Mouse (Mus musculus) liver, embryonic 13.5 days (tissue): Measurements from ENCODE around the gene Ddhd1. TPM values are rescaled to one million over a fixed set of nuclear protein-coding genes. Genes with fewer than 3 reads are reported as not detected.

ENCODE experiments used
- ATAC-seq: fragments of 200-750 bp; cut with Nextera tagmentation; 2 replicates; pipeline ENCODE4 v1.8.0; 2017; ENCODE audit warnings: low read depth, mild to moderate bottlenecking, moderate number of reproducible peaks, moderate library complexity
- DNase-seq: peaks from one replicate; pipeline ENCODE4 v3.0.0; 2022
- H3K27ac ChIP-seq: fragments of 300-500 bp; sonication (generic); 2 replicates; pipeline ENCODE4 v1.5.1; 2015; ENCODE audit warnings: moderate library complexity, mild to moderate bottlenecking, inconsistent platforms
- H3K27me3 ChIP-seq: fragments of 300-500 bp; sonication (generic); 2 replicates; pipeline ENCODE4 v1.6.1; 2015; ENCODE audit warnings: mild to moderate bottlenecking, inconsistent platforms
- H3K36me3 ChIP-seq: fragments of 300-500 bp; sonication (generic); 2 replicates; pipeline ENCODE4 v1.6.1; 2015; ENCODE audit warnings: mild to moderate bottlenecking, inconsistent platforms
- H3K4me1 ChIP-seq: fragments of 300-500 bp; sonication (generic); replicated peaks from 2 replicates; pipeline ENCODE4 v1.6.1; 2015; ENCODE audit warnings: inconsistent platforms
- H3K4me2 ChIP-seq: fragments of 300-500 bp; sonication (generic); 2 replicates; pipeline ENCODE4 v1.6.1; 2015; ENCODE audit warnings: inconsistent platforms, mild to moderate bottlenecking, moderate library complexity
- H3K4me3 ChIP-seq: fragments of 300-500 bp; sonication (generic); replicated peaks from 2 replicates; pipeline ENCODE4 v1.5.1; 2015; ENCODE audit warnings: mild to moderate bottlenecking, inconsistent platforms
- H3K9ac ChIP-seq: fragments of 300-500 bp; sonication (generic); 2 replicates; pipeline ENCODE4 v1.6.1; 2015; ENCODE audit warnings: mild to moderate bottlenecking, inconsistent platforms
- H3K9me3 ChIP-seq: fragments of 300-500 bp; sonication (generic); replicated peaks from 2 replicates; pipeline ENCODE4 v1.6.1; 2016; ENCODE audit warnings: inconsistent platforms
- WGBS: fragments of 180-500 bp; shearing (Covaris S2); methylation state at CpG from one replicate; pipeline ENCODE4 v1.1.7; 2015; ENCODE audit not compliant: insufficient replicate concordance; 5-methylcytosine and 5-hydroxymethylcytosine counted together
- polyA plus RNA-seq: library from polyadenylated mRNA; unstranded; fragments of >200 nt; fragmentation: Nextera tagmentation; extraction: Ambion mirVana; gene quantifications from 2 replicates; pipeline ENCODE4 v1.2.1, GENCODE M21; 2015

Ddhd1 gene
- polyA plus RNA-seq, 1 experiment from 2014 or later = 6.6 TPM

GRCm38 (mm10) chr14:45566066-45566937, 91.6 kb downstream of the Ddhd1 start:
- DNase-seq = peak; percentile 63
- H3K27me3 ChIP-seq = no peaks in the 10 kb centered on the region
- H3K4me2 ChIP-seq = peak overlapping the region; percentile 57
- ATAC-seq = 0 out of 2 replicates have a peak, but pooled peaks have one; percentile 20
- no peak overlapping the region for H3K9ac ChIP-seq
- H3K4me3 ChIP-seq = peak overlapping the region; percentile 36
- no peaks in the 10 kb centered on the region for H3K9me3 ChIP-seq
- H3K27ac ChIP-seq = no peak overlapping the region
- WGBS = 18% methylated on average over 33 of the region's 33 CpGs
- no peaks in the 10 kb centered on the region for H3K36me3 ChIP-seq
- H3K4me1 ChIP-seq = no peaks in the 10 kb centered on the region; the same call in 1 of the 2 replicates

GRCm38 (mm10) chr14:45565216-45566065, 92.5 kb downstream of the Ddhd1 start:
- no peak for DNase-seq
- Histone ChIP-seq H3K36me3 (no peaks in the 10 kb centered on the region), H3K27me3 (no peaks in the 10 kb centered on the region), H3K9me3 (no peaks in the 10 kb centered on the region), H3K4me3 (no peak overlapping the region), H3K27ac (no peak overlapping the region), H3K4me2 (peak overlapping the region; percentile 57), H3K4me1 (no peaks in the 10 kb centered on the region; the same call in 1 of the 2 replicates), H3K9ac (no peak overlapping the region)
- 23% methylated on average over 20 of the region's 20 CpGs for WGBS
- no peak for ATAC-seq

- no peak overlapping the region for H3K9ac ChIP-seq
- H3K27ac ChIP-seq = no peak overlapping the region
- H3K4me1 ChIP-seq = no peaks in the 10 kb centered on the region; the same call in 1 of the 2 replicates
- 65% methylated on average over 1 of the region's 1 CpGs for WGBS
- DNase-seq (no peak), ATAC-seq (no peak)
- H3K9me3 ChIP-seq = no peaks in the 10 kb centered on the region
- no peaks in the 10 kb centered on the region for H3K36me3 ChIP-seq
- no peak overlapping the region for H3K4me3 ChIP-seq
- no peaks in the 10 kb centered on the region for H3K27me3 ChIP-seq
- no peak overlapping the region for H3K4me2 ChIP-seq
These were observed 94.4 kb downstream of the Ddhd1 start for GRCm38 (mm10) chr14:45563577-45563976.

GRCm38 (mm10) chr14:45561681-45562080, 96.3 kb downstream of the Ddhd1 start:
- Histone ChIP-seq H3K4me3 (no peak overlapping the region), H3K9me3 (no peaks in the 10 kb centered on the region), H3K36me3 (no peaks in the 10 kb centered on the region), H3K4me2 (no peak overlapping the region), H3K9ac (no peak overlapping the region), H3K27me3 (no peaks in the 10 kb centered on the region), H3K4me1 (no peaks in the 10 kb centered on the region; the same call in 1 of the 2 replicates), H3K27ac (no peak overlapping the region)
- DNase-seq (no peak), ATAC-seq (no peak)
- 66% methylated on average over 6 of the region's 6 CpGs for WGBS

- Histone ChIP-seq H3K27me3 (no peaks in the 10 kb centered on the region), H3K9ac (no peak overlapping the region), H3K4me2 (no peak overlapping the region), H3K4me3 (no peak overlapping the region), H3K4me1 (no peaks in the 10 kb centered on the region), H3K36me3 (no peaks in the 10 kb centered on the region), H3K27ac (no peak overlapping the region), H3K9me3 (no peaks in the 10 kb centered on the region)
- ATAC-seq = no peak
- no peak for DNase-seq
- 76% methylated on average over 1 of the region's 1 CpGs for WGBS
These were observed 98.9 kb downstream of the Ddhd1 start for GRCm38 (mm10) chr14:45559018-45559417.

- DNase-seq = no peak
These were observed 103.6 kb downstream of the Ddhd1 start for GRCm38 (mm10) chr14:45554336-45554735.

DNA sequence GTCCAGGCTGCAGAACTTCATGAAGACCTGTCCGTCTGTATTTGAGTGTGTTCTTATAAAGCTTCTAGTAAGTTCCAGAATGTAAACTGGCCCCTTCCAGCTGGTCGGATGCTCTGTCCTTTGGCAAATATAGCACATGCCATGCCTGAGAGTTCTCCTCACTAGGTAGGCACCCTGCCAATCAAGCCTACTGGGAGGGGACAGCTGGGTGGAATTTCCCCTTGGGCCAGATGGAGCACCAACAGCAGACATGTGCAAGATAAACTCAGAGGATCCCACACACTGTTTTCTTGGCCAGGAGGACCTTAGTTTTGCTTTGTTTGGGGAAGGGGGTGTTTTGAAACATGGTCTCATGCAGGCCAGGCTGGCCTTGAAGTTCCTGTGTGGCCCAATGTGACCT, 104.1 kb downstream of the Ddhd1 start:
- 55% methylated on average over 2 of the region's 2 CpGs for WGBS
- no peak overlapping the region for H3K27ac ChIP-seq

More at GRCm38 (mm10) chr14:45554336-45554735, 103.6 kb downstream of the Ddhd1 start:
- peaks cover 7% of the 10 kb centered on the region; the same call in 1 of the 2 replicates for H3K27me3 ChIP-seq
- H3K4me2 ChIP-seq = no peak overlapping the region
- no peaks in the 10 kb centered on the region for H3K36me3 ChIP-seq
- no peak overlapping the region for H3K9ac ChIP-seq
- no peak for ATAC-seq
- 68% methylated on average over 6 of the region's 6 CpGs for WGBS
- H3K27ac ChIP-seq = no peak overlapping the region
- H3K9me3 ChIP-seq = no peaks in the 10 kb centered on the region
- peaks cover 5% of the 10 kb centered on the region for H3K4me1 ChIP-seq
- no peak overlapping the region for H3K4me3 ChIP-seq

DNA sequence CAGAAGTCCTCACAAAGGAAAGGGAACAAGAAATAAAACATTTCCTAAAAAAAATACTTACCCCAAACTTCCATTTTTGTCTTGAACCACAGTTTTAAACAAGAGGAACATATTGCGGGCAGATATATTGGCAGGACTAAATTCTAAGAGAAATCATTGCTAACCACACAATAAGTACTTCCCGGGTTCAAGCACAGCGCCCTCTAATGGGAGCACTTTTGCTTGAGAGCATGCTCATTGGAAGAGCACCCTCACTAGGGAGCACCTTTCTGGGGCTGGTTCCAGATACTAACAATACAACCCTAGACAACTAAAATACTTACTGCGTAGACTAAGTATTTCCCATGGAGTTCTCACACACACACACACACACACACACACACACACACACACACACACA, 105.5 kb downstream of the Ddhd1 start:
- no peak for ATAC-seq
- no peak overlapping the region for H3K9ac ChIP-seq
- DNase-seq = no peak
- H3K4me1 ChIP-seq = peaks cover 5% of the 10 kb centered on the region
- 61% methylated on average over 4 of the region's 4 CpGs for WGBS
- H3K27ac ChIP-seq = no peak overlapping the region
- no peak overlapping the region for H3K4me2 ChIP-seq
- peaks cover 7% of the 10 kb centered on the region; the same call in 1 of the 2 replicates for H3K27me3 ChIP-seq
- H3K36me3 ChIP-seq = no peaks in the 10 kb centered on the region
- no peak overlapping the region for H3K4me3 ChIP-seq
- H3K9me3 ChIP-seq = no peaks in the 10 kb centered on the region

More for the DNA sequence above, 104.1 kb downstream of the Ddhd1 start:
- no peak overlapping the region for H3K4me2 ChIP-seq
- no peak overlapping the region for H3K4me3 ChIP-seq
- H3K9me3 ChIP-seq = no peaks in the 10 kb centered on the region
- no peak overlapping the region for H3K9ac ChIP-seq
- ATAC-seq = no peak
- no peak for DNase-seq
- peaks cover 7% of the 10 kb centered on the region; the same call in 1 of the 2 replicates for H3K27me3 ChIP-seq
- H3K36me3 ChIP-seq = no peaks in the 10 kb centered on the region
- H3K4me1 ChIP-seq = peaks cover 5% of the 10 kb centered on the region

DNA sequence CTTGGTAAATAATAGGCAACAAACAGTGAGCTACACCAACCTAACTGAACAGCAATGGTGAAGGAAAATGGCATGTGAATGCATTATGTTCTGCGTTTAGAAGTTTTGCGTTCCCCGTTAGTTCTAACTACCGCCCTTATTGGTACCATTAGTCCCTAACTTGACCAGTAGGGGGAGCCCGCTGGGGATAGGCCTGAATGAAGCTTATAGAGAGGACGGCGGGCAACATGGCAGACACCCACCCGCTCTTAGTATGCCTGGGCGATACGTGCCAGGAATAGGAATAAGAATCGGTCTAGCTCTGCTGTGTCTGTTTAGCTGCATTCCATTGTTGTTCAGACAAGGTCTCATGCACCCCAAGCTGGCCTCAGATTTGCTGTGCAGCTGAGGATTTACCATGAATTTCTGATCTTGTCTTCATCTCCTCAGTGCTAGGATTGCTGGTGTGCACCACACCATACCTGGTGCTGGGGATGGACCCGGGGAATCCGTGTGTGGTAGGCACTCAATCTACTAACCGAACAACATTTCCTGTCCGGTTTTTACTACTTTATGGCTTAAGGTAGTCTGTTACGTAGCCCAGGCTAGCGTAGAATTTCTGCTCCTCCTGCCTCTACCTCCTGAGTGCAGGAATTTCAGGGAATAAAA, 106.7 kb downstream of the Ddhd1 start:
- DNase-seq = peak; percentile 29
- Histone ChIP-seq H3K27ac (no peak overlapping the region), H3K9me3 (no peaks in the 10 kb centered on the region), H3K4me3 (no peak overlapping the region), H3K27me3 (peaks cover 7% of the 10 kb centered on the region; the same call in 1 of the 2 replicates), H3K36me3 (no peaks in the 10 kb centered on the region), H3K9ac (no peak overlapping the region), H3K4me1 (peaks cover 5% of the 10 kb centered on the region), H3K4me2 (0 out of 2 replicates have a peak overlapping the region, but pooled peaks have one; percentile 14)
- no peak for ATAC-seq
- WGBS = 41% methylated on average over 17 of the region's 17 CpGs

DNA sequence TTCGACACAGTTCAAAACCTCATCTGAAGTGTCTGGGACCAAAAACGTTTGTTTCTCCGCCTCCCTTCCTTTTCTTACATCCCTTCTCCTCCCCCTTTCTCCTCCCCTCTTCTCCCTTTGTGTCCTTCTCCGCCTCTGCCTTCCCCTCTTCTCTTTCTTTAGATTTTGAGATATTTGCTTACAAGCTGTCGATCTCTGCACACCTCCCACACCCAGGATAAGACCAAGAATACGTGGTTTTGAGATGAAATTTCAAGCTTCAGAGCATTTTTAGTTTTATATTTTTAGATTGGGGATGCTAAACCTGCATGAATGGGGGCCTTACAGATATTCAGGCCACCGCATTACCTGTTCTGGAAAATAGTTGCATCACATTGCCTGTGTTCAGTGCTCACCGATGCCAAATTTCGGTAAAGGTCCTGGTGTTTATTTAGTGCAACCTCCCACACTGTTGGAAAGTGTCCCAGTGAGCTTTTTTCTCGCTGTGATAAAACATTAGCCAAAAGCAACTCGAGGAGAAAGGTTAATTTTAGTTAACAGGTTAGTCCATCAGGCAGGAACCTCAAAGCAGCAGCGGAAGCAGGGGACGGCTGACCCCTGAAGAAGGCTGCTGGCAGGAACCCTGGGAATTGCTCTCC, 107.8 kb downstream of the Ddhd1 start:
- no peak for DNase-seq

More for the DNA sequence above, 107.8 kb downstream of the Ddhd1 start:
- 57% methylated on average over 13 of the region's 13 CpGs for WGBS
- Histone ChIP-seq H3K27ac (0 out of 2 replicates have a peak overlapping the region, but pooled peaks have one; percentile 53), H3K4me1 (peaks cover 5% of the 10 kb centered on the region), H3K4me3 (no peak overlapping the region), H3K27me3 (peaks cover 7% of the 10 kb centered on the region; the same call in 1 of the 2 replicates), H3K9ac (no peak overlapping the region), H3K4me2 (no peak overlapping the region), H3K36me3 (no peaks in the 10 kb centered on the region), H3K9me3 (no peaks in the 10 kb centered on the region)
- ATAC-seq = peak; percentile 64
